ENCODE assay signal across 8 mouse cellular contexts in the genomic region with DNA sequence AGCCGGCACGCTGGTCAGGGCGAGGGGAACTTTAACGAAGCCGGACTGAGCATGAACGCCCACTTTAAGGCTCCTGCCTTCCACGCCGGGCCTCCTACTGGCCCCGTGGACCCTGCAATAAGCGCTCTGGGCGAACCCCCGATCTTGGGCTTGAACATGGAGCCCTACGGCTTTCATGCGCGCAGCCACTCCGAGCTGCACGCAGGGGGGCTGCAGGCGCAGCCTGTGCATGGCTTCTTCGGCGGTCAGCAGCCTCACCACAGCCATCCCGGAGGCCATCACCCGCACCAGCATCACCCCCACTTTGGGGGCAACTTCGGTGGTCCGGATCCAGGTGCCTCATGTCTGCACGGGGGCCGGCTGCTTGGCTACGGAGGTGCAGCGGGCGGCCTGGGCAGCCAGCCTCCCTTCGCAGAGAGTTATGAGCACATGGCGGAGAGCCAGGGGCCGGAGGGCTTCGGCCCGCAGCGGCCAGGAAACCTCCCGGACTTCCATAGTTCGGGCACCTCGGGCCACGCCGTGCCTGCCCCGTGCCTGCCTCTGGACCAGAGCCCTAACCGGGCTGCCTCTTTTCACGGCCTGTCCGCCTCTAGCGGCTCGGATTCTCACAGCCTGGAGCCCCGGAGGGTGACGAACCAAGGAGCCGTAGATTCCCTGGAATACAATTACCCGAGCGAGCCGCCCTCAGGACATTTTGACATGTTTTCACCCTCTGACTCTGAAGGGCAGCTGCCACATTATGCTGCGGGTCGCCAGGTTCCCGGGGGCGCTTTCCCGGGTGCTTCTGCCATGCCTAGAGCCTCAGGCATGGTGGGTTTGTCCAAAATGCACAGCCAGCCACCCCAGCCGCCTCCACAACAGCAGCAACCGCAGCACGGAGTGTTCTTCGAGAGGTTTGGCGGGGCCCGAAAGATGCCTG. TPM values are rescaled to one million over a fixed set of nuclear protein-coding genes. Genes with fewer than 3 reads are reported as not detected.
DNase-seq lines count a peak whose midpoint lies in the region; ATAC-seq and TF ChIP-seq lines count a peak whose summit lies in the region.

No protein-coding gene starts in this region.

- H3K27me3 ChIP-seq in forebrain, embryonic 16.5 days (replicated peaks; ENCODE audit: control insufficient read depth, insufficient read depth, low read length): no peaks in the 10 kb centered on the region
- peaks cover 62% of the 10 kb centered on the region for H3K27me3 ChIP-seq in intestine, postnatal 0 days (replicated peaks; ENCODE audit: control insufficient read depth, insufficient read depth, low read length)
- H3K27me3 ChIP-seq in midbrain, embryonic 13.5 days: no peaks in the 10 kb centered on the region

- WGBS in forebrain, embryonic 16.5 days: under 1% methylated on average over 63 of the region's 63 CpGs
- WGBS in intestine, postnatal 0 days: 15% methylated on average over 63 of the region's 63 CpGs
- WGBS in midbrain, embryonic 13.5 days: under 1% methylated on average over 63 of the region's 63 CpGs

- H3K9ac ChIP-seq in ES-E14 (ENCODE audit: insufficient read depth, low read depth, low read length, poor library complexity, severe bottlenecking): peak overlapping the region; percentile 44; the same call in 1 of the 2 replicates
- peak overlapping the region; percentile 89 for H3K9ac ChIP-seq in forebrain, embryonic 16.5 days (replicated peaks; ENCODE audit: low read depth, low read length)
- H3K9ac ChIP-seq in intestine, postnatal 0 days (ENCODE audit: low read depth, low read length): peak overlapping the region; percentile 62
- H3K9ac ChIP-seq in midbrain, embryonic 13.5 days (replicated peaks): peak overlapping the region; percentile 100

- in situ Hi-C loops in ES-E14 (cut with MboI; ENCODE audit: low sequenced_read_pairs in 2 of 2, unreplicated experiment in 2 of 2): no loop called here

- H3K36me3 ChIP-seq in ES-E14 (ENCODE audit: control insufficient read depth, insufficient read depth, low read length, poor library complexity, severe bottlenecking): no peaks in the 10 kb centered on the region
- H3K36me3 ChIP-seq in forebrain, embryonic 16.5 days (ENCODE audit: control insufficient read depth, insufficient read depth): peaks cover 9% of the 10 kb centered on the region
- H3K36me3 ChIP-seq in intestine, postnatal 0 days (ENCODE audit: control insufficient read depth, insufficient read depth): no peaks in the 10 kb centered on the region
- H3K36me3 ChIP-seq in midbrain, embryonic 13.5 days: peaks cover 37% of the 10 kb centered on the region

- no peak for TF ChIP-seq CTCF in intestine, postnatal 0 days (IDR thresholded peaks at IDR 0.05; ENCODE audit: low read depth)

- peak; percentile 28 for DNase-seq in adrenal gland, postnatal 10 days
- no peak for DNase-seq in adrenal gland, postnatal 25 days
- DNase-seq in ES-E14 (ENCODE audit: low read depth, low spot score): no peak
- DNase-seq in frontal cortex, adult 2 months (ENCODE audit: extremely low spot score in 1 of 2, low spot score in 1 of 2): no peak
- DNase-seq in ovary, postnatal 14 days (ENCODE audit: low spot score): no peak

- ATAC-seq in forebrain, embryonic 16.5 days: no peak
- ATAC-seq in intestine, postnatal 0 days: no peak
- no peak for ATAC-seq in midbrain, embryonic 13.5 days

- H3K4me2 ChIP-seq in forebrain, embryonic 16.5 days (ENCODE audit: low read length): peak overlapping the region; percentile 68
- peak overlapping the region; percentile 93 for H3K4me2 ChIP-seq in intestine, postnatal 0 days (replicated peaks; ENCODE audit: low read depth)
- peak overlapping the region; percentile 100 for H3K4me2 ChIP-seq in midbrain, embryonic 13.5 days (replicated peaks)

- H3K9me3 ChIP-seq in ES-E14 (ENCODE audit: control insufficient read depth, insufficient read depth, low read depth, low read length): no peaks in the 10 kb centered on the region
- no peaks in the 10 kb centered on the region for H3K9me3 ChIP-seq in forebrain, embryonic 16.5 days (ENCODE audit: control insufficient read depth, low read length)
- no peaks in the 10 kb centered on the region for H3K9me3 ChIP-seq in intestine, postnatal 0 days (ENCODE audit: control insufficient read depth)
- no peaks in the 10 kb centered on the region for H3K9me3 ChIP-seq in midbrain, embryonic 13.5 days

- H3K4me3 ChIP-seq in ES-E14 (ENCODE audit: insufficient read depth in 1 of 2, low read depth in 1 of 2, low read length in 2 of 2, poor library complexity in 1 of 2, severe bottlenecking in 1 of 2): peak overlapping the region; percentile 14 to 91; a peak in 3 of 4 replicates
- H3K4me3 ChIP-seq in forebrain, embryonic 16.5 days (replicated peaks; ENCODE audit: low read length): peak overlapping the region; percentile 71
- peak overlapping the region; percentile 59 for H3K4me3 ChIP-seq in intestine, postnatal 0 days (ENCODE audit: low read depth, low read length)
- peak overlapping the region; percentile 97 for H3K4me3 ChIP-seq in midbrain, embryonic 13.5 days (replicated peaks)

- H3K27ac ChIP-seq in ES-E14 (ENCODE audit: insufficient read depth, low read depth, low read length, poor library complexity, severe bottlenecking): no peak overlapping the region
- H3K27ac ChIP-seq in forebrain, embryonic 16.5 days (ENCODE audit: low read length): peak overlapping the region; percentile 98
- H3K27ac ChIP-seq in intestine, postnatal 0 days (ENCODE audit: low read depth, low read length): no peak overlapping the region
- H3K27ac ChIP-seq in midbrain, embryonic 13.5 days: peak overlapping the region; percentile 97

- H3K4me1 ChIP-seq in ES-E14 (ENCODE audit: control insufficient read depth in 2 of 2, insufficient read depth in 2 of 2, low read length in 2 of 2, poor library complexity in 1 of 2): peaks cover 2 to 13% of the 10 kb centered on the region in 2 experiments; a peak in 1 of 4 replicates
- H3K4me1 ChIP-seq in forebrain, embryonic 16.5 days (replicated peaks; ENCODE audit: control insufficient read depth, insufficient read depth, low read length): peaks cover 35% of the 10 kb centered on the region
- no peaks in the 10 kb centered on the region for H3K4me1 ChIP-seq in intestine, postnatal 0 days (replicated peaks; ENCODE audit: control insufficient read depth, insufficient read depth, low read length)
- H3K4me1 ChIP-seq in midbrain, embryonic 13.5 days (replicated peaks): peaks cover 72% of the 10 kb centered on the region

TF ChIP-seq in ES-E14, 5 proteins besides CTCF, POLR2A, EP300 and RAD21:
- no peak for TF ChIP-seq MAFK (IDR thresholded peaks at IDR 0.05; ENCODE audit: insufficient read depth, low read depth, low read length)
- TF ChIP-seq CHD2 (IDR thresholded peaks at IDR 0.05; ENCODE audit: low read depth, low read length): no peak
- no peak for TF ChIP-seq HCFC1 (IDR thresholded peaks at IDR 0.05; ENCODE audit: borderline replicate concordance, insufficient read depth, low read length)
- no peak for TF ChIP-seq ZNF384 (IDR thresholded peaks at IDR 0.05; ENCODE audit: low read depth, low read length)
- TF ChIP-seq ZC3H11A (IDR thresholded peaks at IDR 0.05; ENCODE audit: borderline replicate concordance, low read depth, low read length): no peak
TF ChIP-seq in ES-E14: peak in this region for 0.

RNA-seq across cellular contexts. Expression of a gene that starts 1.3 kb away (rescaled TPM):
- total RNA-seq in adrenal gland, postnatal 10 days (2021): 1 to 10 TPM; 6.4 to 8.5 TPM
- 2.3 and 4.9 TPM in 2 replicates for total RNA-seq in adrenal gland, postnatal 25 days (2021)
- total RNA-seq in ES-E14 (2012; rRNA removed): 1.9 and 2.8 TPM in 2 replicates
- polyA plus RNA-seq in forebrain, embryonic 16.5 days (2015; fragmentation: Nextera tagmentation; extraction: Ambion mirVana): 99.6 and 106 TPM in 2 replicates
- polyA plus RNA-seq in intestine, postnatal 0 days (2015; fragmentation: Nextera tagmentation; extraction: Ambion mirVana): 2.8 and 3.1 TPM in 2 replicates
- 60.2 and 73.1 TPM in 2 replicates for polyA plus RNA-seq in midbrain, embryonic 13.5 days (2015; fragmentation: Nextera tagmentation; extraction: Ambion mirVana)
- 11.9 and 12.7 TPM in 2 replicates for polyA plus RNA-seq in frontal cortex, adult 2 months (2012; rRNA removed)

Comparison
In these comparisons a context has a peak if more than half of its experiments do, and no peak if none do; other contexts are left out.
1. H3K27ac ChIP-seq: peak in forebrain, embryonic 16.5 days (single experiment) and midbrain, embryonic 13.5 days (single experiment); none in ES-E14 (single experiment) and intestine, postnatal 0 days (single experiment).
2. H3K9ac ChIP-seq: peak in every context shown above with its lines; median percentile 100 in midbrain, embryonic 13.5 days; 89 in forebrain, embryonic 16.5 days; 62 in intestine, postnatal 0 days; 44 in ES-E14.
3. Peak in every context shown above with its lines, with median percentiles within 50 percentile points of each other: H3K4me3 ChIP-seq and H3K4me2 ChIP-seq.